Mouse (Mus musculus) layer of hippocampus, postnatal 14 days (tissue): ENCODE results near the gene S1pr5. TPM values are rescaled to one million over a fixed set of nuclear protein-coding genes. Genes with fewer than 3 reads are reported as not detected.
"Not testable (repeated sequence)": the region's sequence is repeated elsewhere in the genome, so short reads cannot be mapped to it uniquely, and the experiment has no call there.

ENCODE experiments used
- DNase-seq, 2 experiments: peaks; one replicate each; pipeline ENCODE4 v3.0.0; 2021 to 2022; ENCODE audit warnings: low spot score in 2 of 2, mixed read lengths in 1 of 2
- total RNA-seq, 2 experiments: library from RNA; stranded (reverse); gene quantifications; 2 replicates each; pipeline ENCODE4 v1.2.3; 2021

Gene S1pr5
- total RNA-seq, 2 experiments from 2014 or later = 8.8 to 9.7 TPM

- not testable (repeated sequence) for DNase-seq
Measured at GRCm38 (mm10) chr9:21269590-21269989, 21.3 kb upstream of the S1pr5 start.

GRCm38 (mm10) chr9:21268305-21268704, 20.1 kb upstream of the S1pr5 start:
- no peak for DNase-seq

- DNase-seq = no peak
Measured at GRCm38 (mm10) chr9:21266889-21267288, 18.6 kb upstream of the S1pr5 start.

DNA sequence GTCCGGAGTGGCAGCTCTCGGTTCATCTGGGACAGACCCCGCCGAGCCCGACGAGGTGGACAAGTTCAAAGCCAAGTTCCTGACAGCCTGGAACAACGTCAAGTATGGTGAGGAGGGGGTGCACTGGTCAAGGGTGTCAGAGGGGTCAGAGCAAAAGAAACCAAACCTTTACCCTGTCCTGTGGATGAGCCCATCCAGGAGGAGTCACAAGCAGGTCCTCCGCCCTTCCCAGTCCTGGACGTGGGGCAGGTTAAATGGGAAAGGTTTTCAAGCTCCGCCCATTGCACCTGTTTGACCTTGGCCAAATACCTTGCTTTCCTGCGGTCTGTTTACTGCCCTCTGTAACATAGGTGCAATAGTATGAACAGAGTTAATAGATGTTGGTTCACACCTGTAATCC, 17.4 kb upstream of the S1pr5 start:
- no peak for DNase-seq

- DNase-seq = peak; percentile 92 to 97
Measured at GRCm38 (mm10) chr9:21265000-21265561, 16.8 kb upstream of the S1pr5 start, which contains the start of gene Atg4d. Atg4d (plus strand) TSS chr9:21265293.

GRCm38 (mm10) chr9:21264272-21264999, 16.2 kb upstream of the S1pr5 start:
- DNase-seq = no peak

DNA sequence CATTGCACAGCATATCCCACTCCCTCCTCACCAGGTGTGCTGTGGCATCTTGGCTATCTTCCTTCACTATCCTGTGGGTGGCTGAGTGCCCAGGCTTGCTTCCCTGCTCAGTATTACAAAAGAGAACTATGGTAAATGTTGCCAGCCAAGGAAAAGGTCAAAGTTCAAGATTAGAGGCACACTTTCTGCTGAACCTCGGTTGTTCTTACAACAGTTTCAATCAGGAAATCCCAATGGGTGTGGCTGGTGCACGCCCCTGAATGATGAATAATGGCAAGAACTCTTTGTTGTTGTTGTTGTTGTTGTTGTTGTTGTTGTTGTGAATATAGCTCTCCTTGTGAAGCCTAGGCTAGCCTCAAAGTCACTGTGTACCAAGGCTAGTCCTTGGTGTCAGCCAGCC, 13.6 kb upstream of the S1pr5 start:
- no peak for DNase-seq

- no peak for DNase-seq
Measured at GRCm38 (mm10) chr9:21260491-21261040, 12.3 kb upstream of the S1pr5 start.

GRCm38 (mm10) chr9:21256349-21256748, 8.1 kb upstream of the S1pr5 start:
- not testable (repeated sequence) for DNase-seq

DNA sequence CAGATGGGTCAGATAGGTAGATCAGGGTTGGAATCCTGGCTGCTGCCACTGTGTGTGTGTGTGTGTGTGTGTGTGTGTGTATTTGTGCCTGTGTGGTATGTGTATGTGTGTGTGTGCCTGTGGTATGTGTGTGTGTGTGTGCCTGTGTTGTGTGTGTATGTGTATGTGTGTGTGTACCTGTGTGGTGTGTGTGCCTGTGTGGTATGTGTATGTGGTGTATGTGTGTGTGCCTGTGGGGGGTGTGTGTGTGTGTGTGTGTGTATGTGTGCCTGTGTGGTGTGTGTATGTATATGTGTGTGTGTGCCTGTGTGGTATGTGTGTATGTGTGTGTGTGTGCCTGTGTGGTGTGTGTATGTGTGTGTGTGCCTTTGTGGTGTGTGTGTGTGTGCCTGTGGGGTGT, 6.4 kb upstream of the S1pr5 start:
- no peak for DNase-seq

GRCm38 (mm10) chr9:21251116-21251735, 3.0 kb upstream of the S1pr5 start:
- no peak for DNase-seq

DNA sequence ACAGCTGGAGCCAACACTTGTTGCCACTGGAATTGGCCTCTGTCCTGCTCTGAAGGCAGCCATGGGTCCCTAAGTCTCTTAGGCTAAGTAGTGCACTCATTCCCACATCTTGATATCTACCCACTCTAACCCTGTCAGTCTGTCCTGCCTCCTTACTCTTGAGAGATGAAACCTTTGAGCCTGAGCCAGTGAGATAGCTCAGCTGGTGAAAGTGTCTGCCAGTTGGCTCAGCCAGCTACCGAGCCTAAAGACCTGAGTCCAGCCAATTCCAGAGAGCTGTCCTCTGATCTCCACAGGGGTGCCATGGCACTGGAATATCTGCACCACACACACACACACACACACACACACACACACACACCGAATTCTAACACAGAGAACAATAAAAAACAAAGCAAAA, 2.3 kb upstream of the S1pr5 start:
- no peak for DNase-seq

GRCm38 (mm10) chr9:21249629-21250508, 1.6 kb upstream of the S1pr5 start:
- DNase-seq = no peak

DNA sequence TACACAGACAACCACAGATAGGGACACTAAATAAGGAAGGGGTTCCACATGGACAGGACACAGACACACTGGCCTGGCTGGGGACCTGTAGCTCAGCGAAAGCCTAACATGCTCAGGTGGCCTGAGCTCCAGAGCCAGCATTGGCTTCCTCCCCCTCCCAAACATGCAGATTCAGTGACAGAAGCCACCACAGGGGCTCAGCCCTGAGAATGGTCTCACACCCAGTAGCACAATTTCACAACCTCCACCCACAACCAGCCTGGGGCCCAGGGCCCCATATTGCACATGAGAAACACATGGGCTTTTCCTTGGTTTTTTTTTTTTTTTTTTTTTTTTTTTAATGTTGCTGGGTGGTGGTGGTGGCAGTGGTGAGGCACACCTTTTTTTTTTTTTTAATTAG, 1.9 kb downstream of the S1pr5 start:
- no peak for DNase-seq

GRCm38 (mm10) chr9:21245113-21245487, 3.1 kb downstream of the S1pr5 start:
- no peak for DNase-seq

DNA sequence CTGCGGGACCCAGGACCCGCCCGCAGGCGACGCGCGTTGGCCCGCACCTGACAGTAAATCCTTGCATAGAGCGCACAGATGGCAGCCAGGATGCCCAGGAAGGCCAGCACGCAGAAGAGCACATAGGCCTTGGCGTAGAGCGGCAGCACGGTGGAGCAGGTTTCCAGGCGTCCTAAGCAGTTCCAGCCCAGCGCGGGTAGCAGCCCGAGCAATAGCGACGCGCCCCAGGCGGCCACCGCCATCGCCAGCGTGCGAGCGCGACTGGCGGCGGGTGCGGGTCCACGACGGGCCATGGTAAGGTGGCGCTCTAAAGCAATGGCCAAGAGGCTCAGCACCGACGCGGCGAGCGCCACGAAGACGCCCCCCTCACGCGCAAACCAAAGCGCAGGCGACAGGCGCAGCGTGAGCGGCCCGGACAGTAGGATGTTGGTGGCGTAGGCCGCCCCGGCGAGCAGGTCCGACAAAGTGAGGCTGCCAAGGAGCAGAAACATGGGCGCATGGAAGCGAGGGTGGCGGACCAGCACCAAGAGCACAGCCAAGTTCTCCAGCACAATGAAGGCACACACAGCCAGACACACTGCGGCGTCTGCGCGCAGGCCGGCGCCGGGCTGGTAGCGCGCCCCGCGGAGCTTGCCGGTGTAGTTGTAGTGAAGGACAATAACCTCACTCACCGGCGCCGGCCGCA, 3.7 kb downstream of the S1pr5 start:
- peak; percentile 37 to 61 for DNase-seq

DNA sequence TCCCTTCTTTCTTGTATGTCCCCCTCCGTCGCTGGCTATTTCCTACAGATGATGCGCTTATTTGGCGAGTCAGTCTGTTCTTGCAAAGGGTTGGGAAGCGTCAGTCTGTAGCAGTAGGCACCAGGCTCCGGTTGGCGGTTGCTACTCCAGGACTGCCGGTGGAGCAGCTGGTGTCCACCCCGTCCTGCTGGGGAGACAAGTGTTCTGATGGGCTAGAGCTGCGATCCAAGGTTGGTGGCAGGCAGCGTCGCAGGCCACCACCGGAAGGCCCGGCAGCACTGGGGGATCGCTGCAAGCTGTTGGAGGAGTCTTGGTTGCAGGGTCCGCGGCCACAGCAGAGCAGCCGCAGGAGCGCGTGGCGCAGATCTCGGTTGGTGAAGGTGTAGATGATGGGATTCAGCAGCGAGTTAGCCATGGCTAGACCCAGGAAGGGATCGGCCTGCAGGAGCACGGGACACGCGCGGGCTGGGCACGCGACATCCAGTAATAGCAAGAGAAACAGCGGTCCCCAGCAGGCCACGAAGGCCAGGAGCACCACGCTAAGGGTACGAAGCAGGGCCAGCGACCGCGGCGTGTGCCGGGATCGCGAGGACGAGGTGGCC, 4.3 kb downstream of the S1pr5 start:
- peak in 1 of 2 experiments; percentile 34 for DNase-seq

DNA sequence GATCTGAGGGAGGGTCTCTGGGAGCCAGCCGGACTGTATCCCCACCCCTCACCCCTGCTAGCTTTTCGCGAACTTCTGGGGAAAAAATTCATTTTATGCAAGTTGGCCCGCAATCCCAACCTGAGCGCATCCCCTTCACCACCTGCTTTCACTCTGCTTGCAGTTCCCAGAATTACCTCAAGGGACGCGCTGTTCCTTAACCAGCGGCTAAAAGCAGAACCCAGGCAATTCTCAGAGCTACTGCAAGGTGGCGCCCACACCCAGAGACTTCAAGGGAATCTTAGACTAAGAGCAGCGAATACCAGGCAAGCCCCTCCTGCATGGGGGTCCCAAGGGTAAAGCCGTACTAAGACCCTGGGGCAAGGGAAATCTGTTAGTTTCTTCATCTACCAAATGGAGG, 6.9 kb downstream of the S1pr5 start:
- peak; percentile 78 to 81 for DNase-seq

- DNase-seq = no peak
Measured at GRCm38 (mm10) chr9:21239465-21239848, 8.8 kb downstream of the S1pr5 start.
